Mouse (Mus musculus): ENCODE results near the gene Ap1ar. TPM values are rescaled to one million over a fixed set of nuclear protein-coding genes. Genes with fewer than 3 reads are reported as not detected.

The Ap1ar gene
- total RNA-seq (2021), result 35.7 and 40.3 TPM in 2 replicates
- long read RNA-seq, transcript Ap1ar-201 (10 exons, 2,662 nt), result major isoform, 93 of 110 reads
- long read RNA-seq, transcript Ap1ar-210 (9 exons, 2,580 nt), result minor isoform, 5 of 110 reads
- long read RNA-seq, partial matches to known transcripts, result 1 of 110 reads
- long read RNA-seq, other reads (novel, unspliced or antisense), result 8 of 110 reads

DNA sequence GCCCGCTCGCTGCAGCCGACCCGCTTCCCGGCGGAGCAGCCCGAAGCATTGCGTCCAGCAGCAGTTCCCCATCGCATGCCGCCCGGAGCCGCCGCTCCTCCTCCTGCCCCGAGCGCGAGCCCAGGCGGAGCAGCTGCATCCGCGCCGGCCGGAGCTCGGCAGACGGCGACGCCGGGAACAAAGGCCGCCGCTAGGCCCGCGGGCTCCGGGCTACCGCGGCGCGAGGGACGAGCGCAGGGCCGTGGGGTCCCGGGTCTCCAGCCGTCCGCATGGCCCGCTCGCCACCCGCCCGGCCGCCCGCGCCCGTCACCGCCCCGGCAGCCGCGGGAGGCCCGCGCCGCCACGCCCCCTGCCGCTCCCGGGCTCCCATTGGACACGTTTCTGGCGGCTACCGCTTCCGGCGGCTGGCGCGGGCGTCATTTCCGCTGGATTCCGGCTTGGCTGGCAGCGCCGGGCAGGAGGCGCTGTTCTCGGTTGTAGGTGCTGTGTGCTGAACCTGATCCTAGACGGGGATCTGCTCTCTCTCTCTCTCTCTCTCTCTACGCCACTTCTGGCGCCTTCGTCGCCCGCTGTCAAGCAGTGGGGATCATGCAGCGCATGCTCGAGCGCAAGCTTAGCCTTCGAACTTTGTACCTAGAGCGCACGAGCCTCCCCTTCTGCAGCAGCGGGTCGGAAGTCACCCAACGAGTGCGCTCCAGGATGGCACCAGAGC, at the start of gene Ap1ar:
TSS of gene Ap1ar (minus strand) at position 370 of the 712 bp plus-strand sequence.
- peak; percentile 97 for DNase-seq

DNA sequence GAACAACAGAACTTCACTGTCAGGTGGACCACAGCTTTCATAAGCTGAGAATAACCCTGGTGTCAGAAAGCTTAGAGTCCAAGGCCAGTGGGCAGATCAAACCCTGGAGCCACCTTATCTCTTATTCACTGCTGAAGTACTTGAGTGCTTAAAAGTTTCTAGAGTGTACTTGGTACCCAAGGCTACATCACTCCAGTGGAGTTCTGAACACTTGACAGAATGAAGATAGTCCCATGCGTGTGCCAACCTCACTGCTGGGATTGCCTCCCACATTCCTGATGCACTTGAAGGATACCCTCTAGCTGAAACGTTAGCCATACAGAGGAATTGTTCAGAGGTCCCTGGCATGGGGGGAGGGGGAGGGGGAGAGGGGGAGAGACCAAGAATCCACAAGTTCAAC, 44.4 kb upstream of the Ap1ar start:
- DNase-seq, result no peak

DNA sequence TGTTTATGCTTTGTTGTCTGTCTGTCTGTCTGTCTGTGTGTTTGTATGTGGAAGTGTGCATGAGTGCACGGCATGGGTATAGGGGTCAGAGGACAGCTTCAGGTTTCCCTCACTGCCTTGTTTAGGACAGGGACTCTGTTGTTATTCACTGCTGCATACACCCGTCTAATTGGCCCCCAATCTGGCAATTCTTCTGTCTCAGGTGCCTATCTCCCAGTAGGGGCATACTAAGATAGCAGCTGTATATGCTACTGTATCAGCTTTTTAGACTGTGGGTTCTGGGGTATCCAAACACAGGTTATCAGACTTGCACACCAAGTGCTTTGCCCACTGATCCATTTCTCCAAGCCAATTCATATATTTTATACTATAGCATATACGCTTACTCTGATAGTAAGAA, 42.6 kb upstream of the Ap1ar start:
- no peak for DNase-seq

DNA sequence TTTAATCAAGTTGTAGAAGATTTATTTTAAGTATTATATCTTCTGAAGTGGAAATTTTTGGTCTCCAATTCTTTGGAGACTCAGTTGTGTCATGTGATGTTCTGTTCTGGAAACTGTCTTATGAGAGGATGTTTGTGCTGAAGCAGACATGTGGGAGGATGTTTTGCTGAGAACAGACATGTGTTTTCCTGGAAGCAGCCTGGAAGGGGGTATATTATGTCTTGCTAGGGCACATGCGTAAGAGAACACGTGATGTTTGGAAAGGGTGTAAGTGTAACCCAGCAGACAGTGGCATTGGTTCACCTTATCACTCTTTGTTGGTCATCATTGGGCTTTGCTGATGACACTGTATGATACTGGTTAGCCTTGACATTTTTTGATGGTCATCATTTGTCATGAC, 38.2 kb upstream of the Ap1ar start:
- DNase-seq, result no peak

DNA sequence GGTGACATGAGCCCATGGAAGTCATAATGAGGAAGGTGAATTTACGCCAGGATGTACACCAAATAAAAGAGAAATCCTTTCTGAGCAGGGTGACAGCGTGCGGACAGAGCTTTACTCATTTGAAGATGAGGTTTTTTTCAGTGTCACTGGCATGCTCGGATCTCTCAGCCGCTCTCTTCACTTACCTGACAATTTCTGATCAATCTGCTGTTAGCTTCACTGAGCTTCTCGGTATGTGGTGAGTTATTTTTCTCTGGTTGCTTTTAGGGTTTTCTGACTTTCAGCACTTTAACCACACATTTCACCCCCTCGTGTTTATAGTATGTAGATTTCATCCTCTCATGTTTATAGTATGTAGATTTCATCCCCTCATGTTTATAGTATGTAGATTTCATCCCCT, 37.7 kb upstream of the Ap1ar start:
- DNase-seq, result no peak

DNA sequence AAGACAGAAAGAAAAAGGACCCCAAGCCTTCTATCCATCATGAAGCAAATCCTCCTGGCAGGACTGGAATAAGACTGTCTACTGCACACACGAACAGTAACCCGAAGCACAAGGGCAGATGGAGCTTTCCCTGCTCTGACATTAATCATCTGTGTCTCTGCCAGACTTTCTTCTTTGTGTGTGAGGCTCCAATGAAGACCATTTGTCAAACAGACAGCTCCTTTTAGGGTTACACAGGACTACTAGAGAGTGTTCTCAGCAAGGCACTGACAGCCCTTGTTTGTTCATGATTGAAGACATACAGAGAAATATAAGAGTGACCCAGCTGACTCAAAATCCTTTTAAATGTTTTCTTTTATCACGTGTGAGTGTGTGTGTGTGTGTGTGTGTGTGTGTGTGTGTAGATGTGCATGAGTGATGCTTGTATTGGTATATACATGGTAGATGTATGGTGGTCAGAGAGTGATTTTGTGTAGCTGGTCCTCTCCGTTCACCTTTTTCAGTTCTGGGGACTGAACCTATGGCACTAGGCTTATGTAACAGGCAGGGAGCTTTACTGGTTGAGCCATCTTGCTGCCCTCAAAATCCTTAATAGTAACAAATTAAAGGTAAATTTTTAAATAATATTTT, 37.0 kb upstream of the Ap1ar start:
- no peak for DNase-seq

DNA sequence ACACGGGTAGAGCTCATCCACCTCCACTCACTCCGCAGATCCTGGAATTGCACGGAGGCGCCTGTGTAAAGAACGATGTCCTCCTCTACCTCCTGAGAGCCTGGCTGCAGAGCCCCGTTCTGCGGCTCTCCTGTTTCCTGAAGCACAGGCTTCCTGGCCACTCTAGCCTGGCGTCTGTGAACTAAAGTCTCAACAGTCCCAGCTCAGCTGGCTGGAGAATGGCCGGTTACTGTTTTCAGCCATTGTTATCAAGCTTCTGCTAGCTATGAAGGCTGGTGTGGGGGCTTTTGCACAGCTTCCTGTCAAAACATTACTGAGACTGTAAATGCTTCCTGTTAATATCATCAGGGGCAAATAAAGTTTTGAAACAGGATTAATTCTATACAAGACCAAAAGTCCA, 34.3 kb upstream of the Ap1ar start:
- no peak for DNase-seq

DNA sequence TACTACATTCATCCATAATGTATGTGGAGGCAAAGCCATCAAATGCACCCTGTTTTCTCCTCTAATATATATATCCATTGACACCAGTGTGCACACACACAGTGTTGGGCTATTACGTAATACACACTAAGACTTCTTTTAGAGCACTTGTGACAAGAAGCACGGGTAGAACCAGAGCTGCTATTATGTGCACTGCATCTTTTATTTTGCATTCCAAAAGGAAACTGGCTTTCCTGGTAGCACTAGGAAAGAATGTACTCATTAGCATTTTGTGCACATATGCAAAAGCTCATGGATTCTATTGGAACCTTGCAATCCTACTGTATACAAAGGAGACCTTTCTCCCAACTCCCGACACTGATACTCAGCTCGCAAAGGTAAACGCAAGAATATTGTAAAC, 31.6 kb upstream of the Ap1ar start:
- no peak for DNase-seq

DNA sequence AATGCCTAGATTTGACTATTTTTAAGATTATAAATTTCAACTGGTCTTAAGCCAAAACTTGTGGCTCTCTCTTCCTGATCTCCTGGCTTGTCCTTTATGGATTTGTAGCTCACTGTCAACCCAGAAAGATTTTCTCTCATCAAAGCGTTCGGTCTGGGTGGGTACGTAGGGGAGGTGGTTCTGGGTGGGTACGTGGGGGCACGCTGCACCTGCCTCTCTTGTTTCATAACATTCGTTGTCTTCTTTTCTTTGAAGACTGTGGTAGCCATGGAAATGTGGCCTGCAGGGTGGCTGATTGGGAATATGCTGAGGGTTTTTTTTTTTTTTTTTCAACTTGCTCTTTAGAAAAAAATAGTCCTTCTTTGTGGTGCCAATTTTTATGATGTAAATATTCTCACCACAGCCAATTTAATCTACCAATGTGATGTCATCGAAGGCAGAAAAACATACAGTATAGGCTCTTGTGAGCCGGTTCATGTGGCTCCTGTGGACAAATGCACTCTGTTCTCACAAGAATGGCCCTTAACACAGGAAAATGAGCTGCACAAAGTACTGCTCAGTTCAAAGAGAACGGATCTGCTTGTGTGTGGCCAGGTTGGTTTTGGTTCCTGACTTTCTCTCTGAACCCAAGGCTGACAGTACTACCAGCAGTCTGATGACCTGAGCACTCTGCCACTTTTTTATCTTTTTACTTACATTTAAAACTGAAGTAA, 30.9 kb upstream of the Ap1ar start:
- no peak for DNase-seq

DNA sequence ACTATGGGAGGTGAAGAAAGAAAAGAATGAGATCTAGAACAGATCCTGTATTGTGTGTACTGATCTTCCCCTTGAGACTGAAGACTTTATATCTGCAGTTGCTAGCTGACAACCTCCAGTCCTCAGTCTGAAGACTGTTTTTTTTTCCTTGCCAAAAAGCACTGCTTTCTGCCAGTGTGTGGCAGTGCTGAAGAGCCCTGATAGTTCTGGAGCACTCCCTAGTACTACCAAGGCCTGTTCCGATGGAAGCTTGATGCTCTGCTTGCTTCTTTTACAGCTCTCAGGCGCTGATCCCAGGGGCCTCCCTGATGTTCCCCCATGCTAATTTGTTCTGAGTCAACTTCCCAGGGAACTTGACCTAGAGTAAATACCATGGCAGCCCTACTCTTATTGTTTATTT, 26.9 kb upstream of the Ap1ar start:
- DNase-seq, result no peak

DNA sequence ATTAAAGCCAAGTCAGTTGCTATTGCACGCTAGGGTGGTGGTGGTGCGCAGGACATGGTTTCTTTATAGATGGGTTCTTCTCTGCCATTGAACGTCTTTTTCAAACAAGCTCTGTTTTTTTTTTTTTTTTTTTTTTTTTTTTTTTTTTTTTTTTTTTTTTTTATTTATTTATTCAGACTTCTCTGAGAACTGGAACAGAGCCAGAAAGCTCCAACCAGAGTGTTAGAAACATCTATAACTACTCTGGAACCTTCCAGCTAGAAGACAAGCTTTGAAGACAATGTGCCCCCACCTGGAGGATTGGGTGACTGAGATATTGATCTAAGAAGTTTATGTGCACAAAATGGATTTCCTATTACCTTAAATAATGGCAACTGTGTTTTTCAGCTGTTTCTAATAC, 26.2 kb upstream of the Ap1ar start:
- DNase-seq, result no peak

DNA sequence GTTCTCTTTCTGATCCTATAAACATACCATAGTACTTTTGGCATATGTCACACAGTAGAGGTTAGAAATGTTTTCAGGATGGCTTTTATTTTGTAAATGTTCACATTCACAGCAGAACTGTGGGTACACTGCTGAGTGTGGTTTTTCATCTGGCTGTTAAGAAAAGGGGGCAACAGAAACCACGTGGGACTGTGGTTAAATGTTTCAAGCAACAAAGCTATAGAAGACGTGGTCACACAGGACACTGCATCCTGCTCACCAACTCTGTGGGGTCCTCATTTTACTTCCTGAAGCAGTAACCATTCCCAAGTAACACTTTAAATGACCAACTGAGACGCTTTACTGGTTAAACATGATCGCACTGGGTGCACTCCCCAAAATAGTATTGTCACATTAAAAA, 25.2 kb upstream of the Ap1ar start:
- DNase-seq, result no peak

DNA sequence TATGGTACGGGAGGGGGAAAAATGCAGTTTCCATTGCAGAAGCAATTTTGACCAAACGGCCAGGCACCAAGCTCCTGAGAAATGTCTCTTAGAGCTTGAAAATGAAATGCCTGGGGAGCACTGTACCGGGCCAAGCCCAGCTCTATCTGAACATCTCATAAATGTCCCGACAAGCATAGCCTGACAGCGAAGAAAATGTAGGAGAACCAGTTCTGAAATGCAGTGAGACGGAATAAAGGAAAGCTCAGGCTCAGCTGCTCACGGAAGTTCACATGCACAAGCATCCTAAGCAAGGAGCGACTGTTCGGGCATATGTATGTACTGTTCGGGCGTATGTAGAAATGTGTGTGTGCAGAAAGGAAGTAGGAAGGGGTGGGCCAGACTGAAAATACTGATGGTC, 24.0 kb upstream of the Ap1ar start:
- DNase-seq, result no peak

DNA sequence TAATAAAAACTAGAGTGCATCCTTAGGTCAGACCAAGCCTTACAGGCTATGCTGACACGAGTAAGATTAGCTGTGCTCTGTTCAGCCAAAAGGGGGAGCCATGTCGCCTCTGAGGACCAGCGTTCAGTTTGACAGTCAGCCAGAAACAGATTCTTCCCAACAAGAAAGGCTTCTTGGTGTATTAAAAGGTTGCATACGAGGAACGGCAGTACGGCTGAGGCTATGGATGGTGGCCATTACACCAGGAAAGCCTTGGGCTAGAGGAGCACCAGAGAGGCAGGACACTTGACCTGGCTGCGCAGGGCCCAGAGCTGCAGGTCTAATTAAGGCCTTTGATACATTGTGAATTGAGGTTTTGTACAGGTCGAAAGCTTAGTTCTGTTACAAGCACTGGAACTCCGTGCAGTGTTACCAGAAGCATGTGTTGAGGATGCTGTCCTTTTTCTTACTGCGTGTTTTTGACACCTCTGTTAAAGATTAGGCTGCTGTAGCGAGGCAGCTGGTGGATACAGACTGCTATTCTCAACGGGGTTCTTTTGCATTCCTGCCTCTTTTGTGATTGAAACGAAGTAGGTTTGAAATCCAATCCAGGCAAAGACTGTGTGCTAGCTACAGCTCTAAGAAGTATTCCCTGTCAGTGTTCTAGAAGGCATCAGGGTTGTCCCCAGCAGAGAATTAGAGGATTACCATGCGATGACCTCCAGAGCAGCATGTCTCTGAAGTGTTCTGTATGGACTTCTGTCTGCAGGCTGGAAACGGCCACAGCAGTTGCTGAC, 16.3 kb upstream of the Ap1ar start:
- DNase-seq, result peak; percentile 60

DNA sequence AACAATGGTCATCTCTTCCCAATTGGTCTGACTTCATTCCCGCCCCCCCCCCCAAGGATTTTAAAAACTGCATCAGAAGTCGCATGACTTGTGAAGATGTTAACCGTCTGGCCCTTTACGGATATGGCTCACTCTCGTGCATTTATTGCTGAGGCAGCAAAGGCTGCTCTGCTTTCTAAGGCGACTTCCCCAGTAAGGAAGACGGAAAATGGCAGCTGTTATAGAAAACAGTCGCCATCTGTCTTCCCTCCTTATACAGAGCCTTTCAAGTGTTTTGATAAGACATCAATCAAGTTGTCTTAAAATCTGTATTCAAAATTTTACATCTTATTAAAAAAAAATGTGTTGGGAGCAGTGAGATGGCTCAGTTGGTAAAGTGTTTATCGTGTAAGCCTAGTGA, 15.4 kb upstream of the Ap1ar start:
- no peak for DNase-seq

DNA sequence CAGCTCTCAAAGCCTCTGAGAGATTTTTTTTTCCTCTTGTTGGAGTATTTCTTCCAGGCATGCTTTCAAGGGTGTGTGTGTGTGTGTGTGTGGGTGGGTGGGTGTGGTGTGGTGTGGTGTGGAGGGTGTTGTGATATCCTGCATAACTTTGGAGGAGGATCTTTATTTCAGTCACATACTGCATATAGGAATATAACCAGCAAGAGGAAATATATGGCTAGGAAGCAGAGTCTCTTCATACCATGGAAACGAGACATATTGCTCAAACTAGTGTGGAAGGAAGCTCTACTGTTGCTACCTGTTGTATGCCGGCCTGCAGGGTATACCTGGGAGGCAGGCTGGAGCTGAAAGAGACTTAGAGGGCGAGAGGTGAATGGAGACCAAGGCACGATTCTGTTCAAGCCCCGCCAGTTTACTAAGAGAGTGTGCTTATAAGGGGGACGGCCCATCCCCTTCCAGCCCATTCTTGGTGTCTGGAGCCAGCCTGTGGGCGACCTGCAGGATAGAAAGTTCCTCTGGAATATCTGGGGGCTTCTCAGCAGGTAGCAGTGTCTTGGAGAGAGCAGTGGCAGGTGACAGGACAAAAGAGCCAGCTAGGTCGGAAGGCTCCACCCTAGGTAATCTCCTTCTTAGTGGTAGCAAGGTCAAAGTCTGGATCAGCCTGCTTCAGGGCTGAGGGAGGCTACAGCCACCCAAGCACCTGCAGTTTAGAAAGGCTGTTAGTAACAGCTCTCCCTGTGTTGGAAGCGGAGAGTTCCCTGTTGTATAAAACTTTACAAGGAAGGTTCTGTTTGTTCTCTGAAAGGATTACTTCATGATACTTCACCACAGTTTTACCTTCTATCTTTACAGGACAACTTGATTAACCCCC, 13.7 kb upstream of the Ap1ar start:
- DNase-seq, result no peak

DNA sequence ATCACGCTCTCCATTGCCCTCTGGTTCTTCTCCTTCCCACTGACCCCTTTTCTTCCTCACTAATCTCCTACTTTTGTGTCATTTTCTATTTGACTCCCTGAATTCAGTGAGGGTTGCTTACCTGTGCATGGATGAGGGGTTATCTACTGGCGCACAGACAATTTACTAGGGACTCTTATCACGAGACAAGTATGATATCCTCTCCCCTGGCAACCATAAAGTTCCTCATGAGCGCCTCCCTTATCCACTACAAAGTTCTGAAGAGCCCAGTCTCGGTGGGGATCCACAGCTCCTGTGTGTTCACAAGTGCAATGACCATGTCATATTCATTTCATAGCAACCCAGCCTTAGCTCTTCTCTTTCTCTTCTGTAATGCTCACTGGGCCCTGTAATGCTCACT, 12.6 kb upstream of the Ap1ar start:
- DNase-seq, result no peak

DNA sequence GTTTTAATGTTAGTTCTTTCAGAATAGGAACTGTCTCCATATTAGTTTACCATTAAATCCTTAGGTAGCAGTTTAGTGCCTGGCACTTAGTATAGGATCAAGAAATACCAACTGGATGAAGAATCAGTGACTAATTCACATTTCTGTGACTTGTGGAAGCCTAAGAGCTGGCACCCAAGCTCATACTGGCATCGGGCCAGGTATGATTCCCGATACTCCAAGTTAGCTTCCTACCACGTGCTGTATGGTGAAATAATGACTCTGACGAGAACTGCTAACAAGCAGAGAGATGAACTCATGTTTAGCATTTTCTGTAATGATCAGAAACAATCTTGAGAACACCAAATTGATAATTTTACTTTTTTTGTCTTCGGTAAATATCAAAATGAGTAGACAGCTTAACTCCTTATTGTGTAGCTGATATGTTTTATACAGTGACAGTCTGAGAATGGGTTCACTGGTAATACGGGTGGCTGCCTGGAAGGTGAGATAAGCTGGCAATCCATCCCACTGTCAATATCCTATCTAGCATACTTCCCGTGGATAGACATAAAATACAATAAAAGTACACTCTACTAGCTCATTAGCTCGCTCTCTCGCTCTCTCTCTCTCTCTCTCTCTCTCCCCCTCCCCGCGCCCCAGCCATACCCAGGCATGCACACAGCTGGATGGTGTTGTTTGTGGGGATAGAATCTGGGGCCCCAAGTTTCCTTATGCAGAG, 10.9 kb upstream of the Ap1ar start:
- peak; percentile 68 for DNase-seq

DNA sequence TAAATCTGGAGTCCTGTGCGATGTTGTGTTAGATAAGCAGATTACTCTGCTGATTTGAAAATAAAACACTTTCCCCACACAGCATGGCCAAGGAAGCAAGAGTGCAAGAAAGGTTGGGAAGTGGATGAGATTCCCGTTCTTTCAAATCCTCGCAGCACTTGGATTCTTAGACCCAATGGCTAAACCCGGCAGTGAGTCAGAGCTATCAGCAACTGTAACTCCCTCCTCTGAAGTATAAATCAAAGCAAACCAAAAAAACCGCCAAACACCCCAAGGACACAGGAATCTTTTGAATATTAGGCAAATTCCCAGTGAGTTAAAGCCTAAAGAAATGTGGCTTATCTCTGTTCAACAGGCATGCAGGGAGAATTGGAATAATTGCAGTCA, 6.6 kb upstream of the Ap1ar start:
- peak; percentile 6 for DNase-seq

DNA sequence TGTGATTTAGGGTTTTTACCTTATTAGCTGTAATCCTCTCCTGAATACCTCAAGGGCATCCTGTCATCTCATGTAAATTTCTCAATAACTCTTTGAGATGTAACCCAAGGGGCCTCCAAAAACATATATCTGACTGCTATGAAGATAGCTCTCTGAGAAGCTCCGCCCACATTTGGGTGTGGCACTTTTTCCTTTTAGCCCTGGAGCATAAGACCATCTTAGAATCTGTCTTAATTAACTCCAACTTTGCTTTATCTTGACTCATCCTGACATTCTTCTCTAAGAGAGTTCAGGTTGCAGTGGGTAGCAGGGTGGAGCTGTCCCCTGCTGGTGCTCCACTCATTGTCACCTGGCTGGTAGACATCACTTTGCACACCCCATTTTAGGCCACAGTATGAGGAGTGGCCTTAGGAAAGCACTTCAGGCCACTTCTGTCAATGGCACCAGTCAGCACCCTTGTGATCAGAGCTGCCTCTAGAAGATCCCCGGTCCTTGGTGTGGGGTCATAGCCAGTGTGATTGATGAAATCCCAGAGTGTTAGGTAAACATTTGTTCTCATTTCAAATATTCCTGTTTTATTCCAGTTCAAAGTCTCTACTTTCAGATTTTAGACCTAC, 6.1 kb upstream of the Ap1ar start:
- DNase-seq, result no peak
